Mouse (Mus musculus) myocyte (in vitro differentiated cells): ENCODE data around the gene Pde4d.

ENCODE experiments used
- MYOD1 ChIP-seq, 3 experiments: IDR thresholded peaks; one replicate each; pipeline ENCODE4 v1.6.1; 2011; ENCODE audit warnings: control low read depth in 2 of 3, low read depth in 2 of 3, mild to moderate bottlenecking in 2 of 3, moderate library complexity in 1 of 3; ENCODE audit not compliant: insufficient read length in 2 of 3, control insufficient read depth in 1 of 3
- MYOG ChIP-seq, 3 experiments: IDR thresholded peaks; one replicate each; pipeline ENCODE4 v1.6.1; 2011; ENCODE audit warnings: control low read depth in 2 of 3, low read depth in 2 of 3, mild to moderate bottlenecking in 2 of 3; ENCODE audit not compliant: insufficient read length in 2 of 3, control insufficient read depth in 1 of 3, insufficient read depth in 1 of 3
- POLR2A ChIP-seq: IDR thresholded peaks from one replicate; pipeline ENCODE4 v1.6.1; 2011; ENCODE audit warnings: low read depth, mild to moderate bottlenecking, control low read depth, moderate library complexity; ENCODE audit not compliant: insufficient read length

- TF ChIP-seq MYOD1 (IDR thresholded peaks at IDR 0.05; ENCODE audit: control insufficient read depth in 1 of 3, insufficient read length in 2 of 3, low read depth in 2 of 3): no peak
- TF ChIP-seq MYOG (IDR thresholded peaks at IDR 0.05; ENCODE audit: control insufficient read depth in 1 of 3, insufficient read depth in 1 of 3, insufficient read length in 2 of 3, low read depth in 2 of 3): no peak
- no peak for TF ChIP-seq POLR2A
Measured at GRCm38 (mm10) chr13:108937272-108937671, 487.5 kb downstream of the Pde4d start.
